Mouse (Mus musculus): ENCODE results near the gene St3gal2. TPM values are rescaled to one million over a fixed set of nuclear protein-coding genes. Genes with fewer than 3 reads are reported as not detected.
"Not testable (repeated sequence)": the region's sequence is repeated elsewhere in the genome, so short reads cannot be mapped to it uniquely, and the experiment has no call there.

The St3gal2 gene
- polyA plus RNA-seq, 1 experiment from 2014 or later, result 30.3 TPM

DNA sequence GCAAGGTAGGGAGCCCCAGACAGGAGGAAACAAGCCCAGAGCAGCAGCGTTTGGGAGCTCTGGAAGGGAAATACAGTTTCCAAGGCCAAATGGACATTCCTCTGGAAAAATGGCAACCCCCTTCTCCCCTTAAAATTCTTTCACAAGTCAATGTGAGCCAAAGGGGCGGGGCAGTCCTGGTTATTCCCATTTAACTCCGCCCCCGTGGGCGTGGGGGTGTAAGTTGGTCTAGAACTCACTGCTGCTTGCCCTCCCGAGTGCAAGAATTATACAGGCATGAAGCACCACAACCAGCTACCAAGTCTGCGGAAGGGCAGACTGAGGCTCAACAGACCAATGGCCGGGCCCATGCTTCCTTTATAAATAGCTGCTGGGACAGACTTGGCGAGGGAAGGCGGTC lies 24.9 kb upstream of the St3gal2 start:
- H3K9ac ChIP-seq, result no peak overlapping the region
- H3K27me3 ChIP-seq, result no peaks in the 10 kb centered on the region
- no peak overlapping the region for H3K4me3 ChIP-seq
- H3K9me3 ChIP-seq, result no peaks in the 10 kb centered on the region
- ATAC-seq (ENCODE audit: low FRiP score, low read depth), result no peak
- 92% methylated on average over 10 of the region's 10 CpGs for WGBS
- H3K4me2 ChIP-seq, result no peak overlapping the region
- no peaks in the 10 kb centered on the region for H3K4me1 ChIP-seq (replicated peaks)
- no peak overlapping the region for H3K27ac ChIP-seq (replicated peaks)
- H3K36me3 ChIP-seq, result peaks cover 7% of the 10 kb centered on the region; the same call in 1 of the 2 replicates

DNA sequence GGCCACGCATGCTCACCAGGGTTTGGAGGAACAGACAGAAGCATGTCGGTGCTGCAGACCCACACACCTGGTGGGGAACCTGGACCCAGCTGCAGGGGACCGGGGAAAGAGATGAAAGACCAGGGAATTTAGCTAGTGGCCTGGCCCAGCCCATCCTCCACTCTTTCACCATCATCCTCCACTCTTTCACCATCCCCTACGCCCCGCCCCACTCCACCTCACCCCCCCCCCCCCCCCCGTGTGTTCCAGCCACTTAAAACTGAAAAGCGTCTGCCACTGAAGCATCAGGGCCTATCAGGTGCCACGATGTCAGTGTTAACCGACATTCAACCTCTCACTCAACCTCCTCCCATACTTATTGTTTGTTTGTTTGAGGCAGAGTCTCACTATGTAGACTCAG lies 24.5 kb upstream of the St3gal2 start:
- Histone ChIP-seq H3K27ac (replicated peaks) (no peak overlapping the region), H3K27me3 (no peaks in the 10 kb centered on the region), H3K9ac (no peak overlapping the region), H3K4me2 (no peak overlapping the region), H3K4me1 (replicated peaks) (no peaks in the 10 kb centered on the region), H3K36me3 (peaks cover 7% of the 10 kb centered on the region; the same call in 1 of the 2 replicates), H3K9me3 (no peaks in the 10 kb centered on the region), H3K4me3 (no peak overlapping the region)
- ATAC-seq (ENCODE audit: low FRiP score, low read depth), result no peak
- 80% methylated on average over 5 of the region's 9 CpGs for WGBS

DNA sequence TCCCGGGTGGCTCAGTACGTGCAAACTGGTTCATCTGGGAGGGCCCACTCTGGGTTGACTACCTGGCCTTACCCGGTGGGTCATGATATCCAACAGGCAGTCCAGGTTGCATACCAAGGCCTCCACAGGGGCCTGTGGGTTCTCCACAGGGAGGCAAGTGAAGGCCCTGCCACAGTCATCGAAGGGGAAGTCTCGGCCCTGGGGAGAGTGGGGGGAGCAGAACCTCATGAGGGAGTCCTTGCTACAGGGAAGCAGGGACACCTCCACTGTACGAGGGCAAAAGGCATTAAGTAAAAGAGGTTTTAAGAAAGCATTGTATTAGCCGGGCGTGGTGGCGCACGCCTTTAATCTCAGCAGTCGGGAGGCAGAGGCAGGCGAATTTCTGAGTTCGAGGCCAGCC lies 23.9 kb upstream of the St3gal2 start:
- Histone ChIP-seq H3K27me3 (no peaks in the 10 kb centered on the region), H3K4me2 (no peak overlapping the region), H3K9me3 (no peaks in the 10 kb centered on the region), H3K27ac (replicated peaks) (no peak overlapping the region), H3K4me3 (no peak overlapping the region), H3K9ac (no peak overlapping the region), H3K4me1 (replicated peaks) (no peaks in the 10 kb centered on the region), H3K36me3 (peaks cover 7% of the 10 kb centered on the region; the same call in 1 of the 2 replicates)
- 94% methylated on average over 13 of the region's 13 CpGs for WGBS
- no peak for ATAC-seq (ENCODE audit: low FRiP score, low read depth)

DNA sequence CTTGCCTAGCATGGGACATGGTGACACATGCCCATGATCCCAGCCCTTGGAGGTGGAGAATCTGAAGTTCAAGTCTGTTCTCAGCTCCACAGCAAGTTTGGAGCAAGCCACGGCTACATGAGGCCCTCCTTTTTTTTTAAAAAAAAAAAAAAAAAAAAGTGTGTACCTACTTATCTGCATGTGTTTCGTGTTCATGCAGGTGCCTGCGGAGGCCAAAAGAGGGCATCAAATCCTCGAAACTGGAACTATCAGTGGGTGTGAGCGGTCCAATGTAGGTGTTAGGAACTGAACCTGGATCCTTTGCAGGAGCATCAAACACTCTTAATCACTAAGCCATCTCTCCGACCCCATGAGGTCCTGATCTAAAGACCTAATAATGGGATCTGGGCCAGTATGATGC lies 22.2 kb upstream of the St3gal2 start:
- Histone ChIP-seq H3K36me3 (peaks cover 7% of the 10 kb centered on the region; the same call in 1 of the 2 replicates), H3K9me3 (no peaks in the 10 kb centered on the region), H3K4me2 (no peak overlapping the region), H3K27me3 (no peaks in the 10 kb centered on the region), H3K4me3 (no peak overlapping the region), H3K9ac (no peak overlapping the region), H3K27ac (replicated peaks) (no peak overlapping the region), H3K4me1 (replicated peaks) (peaks cover 3% of the 10 kb centered on the region; the same call in 1 of the 2 replicates)
- no peak for ATAC-seq (ENCODE audit: low FRiP score, low read depth)
- 93% methylated on average over 6 of the region's 6 CpGs for WGBS

DNA sequence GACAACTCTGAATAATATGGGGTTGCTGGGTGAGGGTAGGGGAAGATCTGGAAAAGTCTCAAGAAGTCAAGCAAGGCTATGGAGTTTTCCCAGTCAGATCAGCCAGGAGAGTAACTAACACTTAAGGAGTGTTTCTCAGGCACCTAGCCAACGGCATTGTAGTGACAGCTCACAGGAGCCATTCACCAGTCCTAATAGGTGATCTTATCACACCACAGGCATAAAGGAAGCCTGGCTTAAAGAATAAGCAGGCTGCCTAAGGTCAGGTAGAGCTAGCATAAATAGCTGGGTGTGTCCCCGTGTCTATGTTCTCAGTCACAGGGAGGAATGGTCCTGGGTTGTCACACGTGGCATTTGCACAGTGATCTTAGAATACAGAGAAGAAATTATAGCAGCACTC lies 18.7 kb upstream of the St3gal2 start:
- Histone ChIP-seq H3K36me3 (peaks cover 7% of the 10 kb centered on the region; the same call in 1 of the 2 replicates), H3K4me3 (no peak overlapping the region), H3K9ac (no peak overlapping the region), H3K27ac (replicated peaks) (no peak overlapping the region), H3K4me2 (no peak overlapping the region), H3K4me1 (replicated peaks) (peaks cover 3% of the 10 kb centered on the region; the same call in 1 of the 2 replicates), H3K9me3 (no peaks in the 10 kb centered on the region), H3K27me3 (no peaks in the 10 kb centered on the region)
- no peak for ATAC-seq (ENCODE audit: low FRiP score, low read depth)
- 93% methylated on average over 3 of the region's 3 CpGs for WGBS

DNA sequence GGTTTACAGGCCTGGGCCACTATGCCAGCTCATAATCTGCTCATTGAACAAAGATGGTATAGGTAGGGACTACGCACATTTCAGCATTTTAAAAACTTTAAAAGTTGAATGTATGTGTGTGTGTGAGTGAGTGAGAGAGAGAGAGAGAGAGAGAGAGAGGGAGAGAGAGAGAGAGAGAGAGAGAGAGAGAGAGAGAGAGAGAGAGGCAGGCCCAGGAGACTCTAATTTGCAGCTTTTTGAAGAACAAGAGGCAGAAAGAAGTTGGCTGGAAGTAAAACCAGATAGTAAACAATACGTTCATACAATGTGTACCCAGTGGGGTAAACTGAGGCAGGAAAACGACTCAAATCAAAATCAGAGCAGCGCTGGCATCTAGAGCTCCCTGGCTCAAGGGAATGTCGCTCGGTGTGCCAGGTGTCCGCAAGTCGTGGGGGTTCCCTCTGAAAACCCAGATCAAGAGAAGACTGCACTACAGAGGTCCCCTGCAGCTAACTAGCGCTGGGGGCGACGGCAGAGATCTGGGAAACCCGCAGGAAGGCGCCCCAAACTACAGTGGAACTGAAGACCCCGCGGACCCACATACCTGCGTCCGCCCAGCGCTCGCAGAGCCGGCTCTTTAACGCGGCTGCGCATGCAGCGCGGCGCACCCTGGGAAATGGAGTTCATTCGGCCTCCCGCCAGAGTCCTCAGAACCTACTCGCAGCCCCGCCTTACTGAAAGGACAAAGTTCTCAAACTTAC lies 17.7 kb upstream of the St3gal2 start, which contains the start of gene Fuk:
Gene Fuk (minus strand): TSS at position 650 of the 740 bp plus-strand sequence.
- ATAC-seq (ENCODE audit: low FRiP score, low read depth), result peak; percentile 94
- peak within 1 kb of the TSS; percentile 65 for H3K9ac ChIP-seq
- 3% methylated on average over 30 of the region's 30 CpGs for WGBS
- peak within 1 kb of the TSS; percentile 65 for H3K4me2 ChIP-seq
- peak within 1 kb of the TSS; percentile 54 for H3K4me3 ChIP-seq
- peaks cover 3% of the 10 kb centered on the region; the same call in 1 of the 2 replicates for H3K4me1 ChIP-seq (replicated peaks)
- H3K27ac ChIP-seq (replicated peaks), result no peak within 1 kb of the TSS
- no peaks in the 10 kb centered on the region for H3K9me3 ChIP-seq
- H3K36me3 ChIP-seq, result peaks cover 7% of the 10 kb centered on the region; the same call in 1 of the 2 replicates
- no peaks in the 10 kb centered on the region for H3K27me3 ChIP-seq

DNA sequence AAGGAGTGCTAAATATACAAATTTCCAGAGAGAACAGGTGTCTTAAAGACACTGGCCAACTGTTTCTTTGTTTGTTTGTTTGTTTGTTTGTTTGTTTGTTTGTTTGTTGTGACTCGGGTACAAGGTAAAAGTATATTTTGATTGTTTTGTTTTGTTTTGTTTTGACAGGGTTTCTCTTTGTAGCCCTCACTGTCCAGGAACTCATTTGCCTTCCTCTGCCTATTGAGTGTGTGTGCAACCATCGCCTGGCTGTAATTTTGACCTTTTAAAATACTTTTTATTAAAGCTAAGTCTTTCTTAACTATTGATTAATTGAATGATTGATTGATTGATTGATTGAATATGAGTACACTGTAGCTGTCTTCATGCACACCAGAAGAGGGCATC lies 17.1 kb upstream of the St3gal2 start:
- Histone ChIP-seq H3K4me3 (peak overlapping the region; percentile 54; the same call in 1 of the 2 replicates), H3K9me3 (no peaks in the 10 kb centered on the region), H3K27me3 (no peaks in the 10 kb centered on the region), H3K9ac (no peak overlapping the region), H3K4me1 (replicated peaks) (peaks cover 3% of the 10 kb centered on the region; the same call in 1 of the 2 replicates), H3K36me3 (peaks cover 7% of the 10 kb centered on the region; the same call in 1 of the 2 replicates), H3K4me2 (peak overlapping the region; percentile 65), H3K27ac (replicated peaks) (no peak overlapping the region)
- 0 out of 2 replicates have a peak, but pooled peaks have one; percentile 17 for ATAC-seq (ENCODE audit: low FRiP score, low read depth)
- 81% methylated on average over 2 of the region's 2 CpGs for WGBS

DNA sequence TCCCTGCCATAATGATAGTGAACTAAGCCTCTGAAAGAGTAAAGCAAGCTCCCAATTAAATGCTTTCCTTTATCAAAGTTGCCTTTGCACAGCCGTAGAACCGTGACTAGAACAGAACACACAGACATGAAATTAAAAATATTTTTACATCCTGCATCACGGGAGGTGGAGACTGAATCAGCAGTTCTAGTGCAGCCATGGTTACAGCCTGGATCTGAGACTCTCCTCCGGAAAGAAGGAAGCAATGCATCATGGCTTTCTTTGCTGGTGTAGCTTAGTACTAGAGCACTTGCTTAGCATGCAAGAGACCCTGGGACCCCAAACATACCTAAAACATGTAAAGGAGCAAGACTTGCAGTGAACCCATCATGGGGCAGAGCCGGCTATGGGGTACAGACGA lies 14.3 kb upstream of the St3gal2 start:
- H3K9ac ChIP-seq, result no peak overlapping the region
- no peaks in the 10 kb centered on the region for H3K27me3 ChIP-seq
- peaks cover 3% of the 10 kb centered on the region; the same call in 1 of the 2 replicates for H3K4me1 ChIP-seq (replicated peaks)
- no peak overlapping the region for H3K27ac ChIP-seq (replicated peaks)
- H3K9me3 ChIP-seq, result no peaks in the 10 kb centered on the region
- 83% methylated on average over 6 of the region's 6 CpGs for WGBS
- no peak overlapping the region for H3K4me2 ChIP-seq
- H3K4me3 ChIP-seq, result no peak overlapping the region
- no peaks in the 10 kb centered on the region for H3K36me3 ChIP-seq
- ATAC-seq (ENCODE audit: low FRiP score, low read depth), result no peak

DNA sequence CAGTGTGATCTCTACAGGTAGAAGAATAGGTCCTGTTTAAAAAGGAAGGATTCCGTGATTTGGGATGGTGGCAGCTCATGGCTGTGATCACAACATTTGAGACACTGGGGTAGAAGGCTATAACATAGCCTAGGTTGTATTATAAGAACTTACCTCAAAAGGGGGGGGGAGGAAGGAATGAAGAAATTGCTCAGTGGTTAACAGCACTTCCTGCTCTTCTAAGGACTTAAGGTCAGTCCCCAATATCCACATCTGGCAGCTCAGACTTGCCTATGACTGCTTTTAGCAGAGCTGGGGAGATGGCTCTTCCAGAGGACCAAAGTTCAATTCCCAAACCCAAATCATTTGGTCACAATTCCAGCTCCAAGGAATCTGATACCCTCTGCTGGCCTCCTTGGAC lies 13.0 kb upstream of the St3gal2 start:
- Histone ChIP-seq H3K4me3 (no peak overlapping the region), H3K4me1 (replicated peaks) (peaks cover under 1% of the 10 kb centered on the region; the same call in 1 of the 2 replicates), H3K9me3 (no peaks in the 10 kb centered on the region), H3K9ac (no peak overlapping the region), H3K4me2 (no peak overlapping the region), H3K27me3 (no peaks in the 10 kb centered on the region), H3K36me3 (no peaks in the 10 kb centered on the region), H3K27ac (replicated peaks) (no peak overlapping the region)
- ATAC-seq (ENCODE audit: low FRiP score, low read depth), result no peak
- WGBS, result 84% methylated on average over 1 of the region's 1 CpGs

DNA sequence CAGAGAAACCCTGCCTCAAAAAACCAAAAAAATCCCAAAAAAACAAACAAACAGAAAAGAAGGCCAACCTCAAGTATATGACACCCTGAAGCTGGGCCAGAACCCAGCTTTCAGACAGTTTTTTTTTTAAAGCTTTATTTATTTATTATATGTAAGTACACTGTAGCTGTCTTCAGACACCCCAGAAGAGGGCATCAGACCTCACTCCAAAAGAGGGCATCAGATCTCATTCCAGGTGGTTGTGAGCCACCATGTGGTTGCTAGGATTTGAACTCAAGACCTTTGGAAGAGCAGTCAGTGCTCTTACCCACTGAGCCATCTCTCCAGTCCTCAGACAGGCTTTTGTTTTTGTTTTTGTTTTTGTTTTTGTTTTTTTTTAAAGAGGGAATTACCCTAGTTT lies 9.9 kb upstream of the St3gal2 start:
- H3K9ac ChIP-seq, H3K4me3 ChIP-seq: not testable (repeated sequence)

DNA sequence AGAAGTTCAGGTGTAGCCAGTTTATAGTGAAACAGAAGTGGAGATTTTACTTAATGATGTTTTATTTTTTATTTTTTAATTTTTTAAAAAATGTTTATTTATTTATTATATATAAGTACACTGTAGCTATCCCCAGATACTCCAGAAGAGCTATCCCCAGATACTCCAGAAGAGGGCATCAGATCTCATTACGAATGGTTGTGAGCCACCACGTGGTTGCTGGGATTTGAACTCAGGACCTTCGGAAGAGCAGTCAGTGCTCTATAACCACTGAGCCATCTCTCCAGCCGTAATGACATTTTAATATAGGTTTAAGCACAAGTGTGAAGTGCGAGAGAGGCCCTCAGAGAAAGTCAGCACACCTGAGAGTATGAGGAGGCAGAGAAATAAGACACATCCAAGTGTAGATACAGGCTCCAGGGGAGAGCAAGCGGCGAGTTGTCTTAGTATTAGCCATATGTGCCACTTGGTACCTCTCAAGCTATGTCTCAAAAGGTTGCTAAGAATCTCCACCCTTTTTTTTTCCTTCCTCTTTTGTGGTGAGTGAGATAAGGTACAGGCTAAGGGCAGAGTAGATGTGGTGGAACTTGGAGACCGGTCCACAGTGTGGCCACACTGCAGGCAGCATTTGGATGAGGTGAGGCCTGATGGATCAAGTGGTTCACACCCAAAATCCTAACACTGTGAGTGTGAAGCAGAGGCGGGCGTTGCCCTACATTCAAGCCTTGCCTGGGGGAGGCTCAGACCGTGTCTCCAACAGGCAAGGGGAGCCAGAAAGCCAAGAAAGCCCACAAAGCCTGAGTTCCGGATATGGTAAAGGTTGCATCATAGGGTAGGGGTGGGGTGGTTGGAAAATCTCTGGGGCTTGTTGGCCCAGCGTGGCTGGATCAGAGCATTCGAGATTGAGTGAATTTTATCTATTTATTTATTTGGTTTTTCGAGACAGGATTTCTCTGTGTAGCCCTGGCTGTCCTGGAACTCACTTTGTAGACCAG lies 7.8 kb upstream of the St3gal2 start:
- no peaks in the 10 kb centered on the region for H3K36me3 ChIP-seq
- no peaks in the 10 kb centered on the region for H3K9me3 ChIP-seq
- H3K9ac ChIP-seq, result no peak overlapping the region
- H3K27me3 ChIP-seq, result no peaks in the 10 kb centered on the region
- H3K4me1 ChIP-seq (replicated peaks), result no peaks in the 10 kb centered on the region
- no peak overlapping the region for H3K4me2 ChIP-seq
- H3K4me3 ChIP-seq, result no peak overlapping the region
- 90% methylated on average over 15 of the region's 15 CpGs for WGBS
- H3K27ac ChIP-seq (replicated peaks), result no peak overlapping the region
- no peak for ATAC-seq (ENCODE audit: low FRiP score, low read depth)

More for the DNA sequence above, 9.9 kb upstream of the St3gal2 start:
- H3K27me3 ChIP-seq; H3K4me2 ChIP-seq; H3K9me3 ChIP-seq; H3K27ac ChIP-seq (replicated peaks); ATAC-seq (ENCODE audit: low FRiP score, low read depth); H3K36me3 ChIP-seq; H3K4me1 ChIP-seq (replicated peaks): not testable (repeated sequence)

DNA sequence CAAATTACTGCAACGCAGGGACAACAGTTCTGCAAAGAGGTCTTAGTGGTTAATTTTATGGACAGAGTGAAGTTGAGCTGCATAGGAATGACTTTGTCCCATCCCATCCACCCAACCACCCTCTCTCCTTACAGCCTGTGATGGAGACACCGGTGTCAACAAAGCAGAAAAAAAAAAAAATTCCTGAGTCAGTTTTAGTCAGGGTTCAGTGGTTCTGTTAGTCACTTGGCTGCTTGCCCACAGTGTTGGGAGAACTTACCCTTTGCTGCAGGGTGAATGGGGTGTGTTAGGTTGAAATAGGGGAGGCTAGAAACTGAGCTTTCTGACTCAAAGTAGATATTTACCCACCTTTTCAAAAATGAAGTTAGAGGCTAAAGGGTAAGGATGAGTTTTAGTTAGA lies 2.3 kb upstream of the St3gal2 start:
- ATAC-seq (ENCODE audit: low FRiP score, low read depth), result no peak
- no peak overlapping the region for H3K4me2 ChIP-seq
- 50% methylated on average over 2 of the region's 2 CpGs for WGBS
- H3K27me3 ChIP-seq, result no peaks in the 10 kb centered on the region
- H3K27ac ChIP-seq (replicated peaks), result no peak overlapping the region
- H3K9me3 ChIP-seq, result no peaks in the 10 kb centered on the region
- H3K4me3 ChIP-seq, result no peak overlapping the region
- no peaks in the 10 kb centered on the region for H3K36me3 ChIP-seq
- peaks cover 26% of the 10 kb centered on the region for H3K4me1 ChIP-seq (replicated peaks)
- H3K9ac ChIP-seq, result no peak overlapping the region

Measured in hindbrain, embryonic 15.5 days (tissue).